Mouse (Mus musculus) urinary bladder, adult 18-20 months (tissue): ENCODE measurements around the gene Tpsg1.

Experiments
- DNase-seq, 2 experiments: peaks; one replicate each; pipeline ENCODE4 v3.0.0; 2022; ENCODE audit warnings: low spot score in 2 of 2, mixed read lengths in 2 of 2

The Tpsg1 gene

GRCm38 (mm10) chr17:25407352-25407751 is 38.3 kb downstream of the Tpsg1 start:
- no peak for DNase-seq

- no peak for DNase-seq
These were observed 39.4 kb downstream of the Tpsg1 start for GRCm38 (mm10) chr17:25408302-25408999.

- no peak for DNase-seq
These were observed 40.5 kb downstream of the Tpsg1 start for GRCm38 (mm10) chr17:25409621-25410020.

DNA sequence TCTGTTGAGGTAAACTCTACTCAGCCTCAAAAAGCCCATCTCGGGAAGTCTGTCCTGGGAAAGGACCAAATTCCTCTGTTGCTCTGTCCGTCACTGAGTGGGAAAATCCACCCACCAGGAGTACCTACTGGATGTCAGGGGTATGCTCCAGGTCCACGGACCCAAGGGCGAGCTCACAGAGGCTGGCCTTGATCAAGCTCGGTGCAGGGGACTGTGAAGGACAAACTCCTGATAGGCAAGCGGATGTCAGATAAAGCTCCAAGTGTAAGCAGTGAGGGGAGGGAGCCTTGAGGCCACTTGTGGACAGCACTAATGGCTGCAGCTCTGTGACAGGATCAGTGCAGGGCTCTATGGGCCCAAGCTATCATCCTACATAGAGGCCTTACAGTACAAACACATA is 41.1 kb downstream of the Tpsg1 start:
- DNase-seq: no peak

DNA sequence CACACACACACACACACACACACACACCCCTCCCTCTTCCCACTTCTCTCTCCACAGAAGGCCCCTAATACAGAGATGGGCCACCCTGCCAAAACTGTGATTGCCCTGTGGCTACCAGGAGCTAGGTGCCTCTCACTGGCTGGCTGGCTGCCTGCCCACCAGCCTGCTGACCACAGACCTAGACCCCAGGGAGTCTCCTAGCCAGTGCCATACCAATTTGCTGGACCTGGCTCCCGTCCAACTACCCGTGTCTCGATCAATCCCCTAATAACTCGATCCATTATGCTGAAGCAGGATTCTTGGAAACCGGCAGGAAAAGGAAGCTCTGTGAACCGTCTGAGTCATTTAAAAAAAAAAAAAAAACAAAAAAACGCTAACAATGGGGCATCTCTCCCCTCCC is 41.7 kb downstream of the Tpsg1 start:
- DNase-seq: no peak

- DNase-seq: no peak
These were observed 42.2 kb downstream of the Tpsg1 start for GRCm38 (mm10) chr17:25411251-25411650.

- DNase-seq: no peak
These were observed 45.1 kb downstream of the Tpsg1 start for GRCm38 (mm10) chr17:25414209-25414608.

DNA sequence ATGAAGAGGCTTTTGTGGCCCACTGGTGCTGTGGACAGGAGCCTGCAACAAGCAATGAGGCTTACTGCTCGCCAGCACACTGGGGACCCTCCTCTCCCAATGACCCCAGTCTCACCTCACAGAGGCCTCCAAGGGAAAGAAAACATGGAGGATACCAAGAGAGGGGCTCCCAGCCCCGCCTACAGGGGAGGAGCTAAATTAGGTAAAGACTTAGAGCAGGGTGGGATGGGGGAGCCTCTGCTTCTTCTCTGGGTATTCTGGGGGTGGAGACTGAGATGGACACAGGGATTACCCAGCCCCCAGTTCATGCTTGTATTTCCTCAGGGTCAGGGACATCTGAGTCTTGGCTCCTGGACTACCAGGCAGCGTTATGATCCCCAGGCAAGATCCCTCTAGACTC is 45.8 kb downstream of the Tpsg1 start:
- no peak for DNase-seq

DNA sequence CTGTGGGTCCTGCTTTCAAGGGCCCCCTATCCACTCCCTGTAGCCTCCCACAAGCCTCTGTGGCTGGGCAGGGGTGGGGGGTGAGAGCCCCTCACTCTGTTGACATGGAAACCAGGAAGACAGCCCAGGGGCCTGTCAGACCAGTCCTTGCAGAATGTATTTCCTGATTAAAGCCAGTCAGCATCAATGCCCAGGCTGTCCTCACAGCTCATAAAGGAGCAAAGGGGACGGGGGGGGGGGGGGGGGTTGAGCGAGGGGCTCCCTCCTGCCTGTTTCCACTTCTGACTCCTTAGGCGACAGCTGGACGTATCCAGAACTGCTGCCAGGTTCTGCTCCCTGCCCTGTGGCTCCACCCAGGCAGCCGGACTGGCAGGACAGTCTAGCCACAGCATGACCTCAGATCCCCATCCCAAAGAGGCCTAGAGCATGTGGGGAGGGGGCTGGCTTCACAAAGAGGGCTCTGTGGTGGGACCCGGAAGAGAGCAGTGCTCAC is 46.4 kb downstream of the Tpsg1 start:
- no peak for DNase-seq

- DNase-seq: no peak
These were observed 47.1 kb downstream of the Tpsg1 start for GRCm38 (mm10) chr17:25416219-25416618.

DNA sequence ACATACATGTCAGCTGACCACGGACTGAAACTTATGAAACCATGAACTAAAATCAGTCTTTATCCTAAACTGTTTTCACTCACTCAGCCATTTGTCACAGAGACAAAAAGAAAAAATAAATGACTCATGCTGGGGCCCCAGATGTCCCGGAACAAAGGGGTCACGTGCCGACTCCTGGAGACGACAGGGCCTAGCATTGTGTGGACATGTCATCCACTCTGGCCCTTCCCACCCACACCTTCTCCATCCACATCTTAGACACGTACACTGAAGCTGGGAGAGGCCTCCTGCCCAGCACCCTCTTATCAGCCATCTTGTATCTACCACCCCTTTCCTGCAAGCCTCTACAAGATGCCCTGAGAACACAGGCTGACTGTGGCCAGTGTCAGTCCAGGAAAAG is 48.9 kb downstream of the Tpsg1 start:
- peak in 1 of 2 experiments; percentile 63 for DNase-seq

- no peak for DNase-seq
These were observed 49.9 kb downstream of the Tpsg1 start for GRCm38 (mm10) chr17:25418926-25419325.

DNA sequence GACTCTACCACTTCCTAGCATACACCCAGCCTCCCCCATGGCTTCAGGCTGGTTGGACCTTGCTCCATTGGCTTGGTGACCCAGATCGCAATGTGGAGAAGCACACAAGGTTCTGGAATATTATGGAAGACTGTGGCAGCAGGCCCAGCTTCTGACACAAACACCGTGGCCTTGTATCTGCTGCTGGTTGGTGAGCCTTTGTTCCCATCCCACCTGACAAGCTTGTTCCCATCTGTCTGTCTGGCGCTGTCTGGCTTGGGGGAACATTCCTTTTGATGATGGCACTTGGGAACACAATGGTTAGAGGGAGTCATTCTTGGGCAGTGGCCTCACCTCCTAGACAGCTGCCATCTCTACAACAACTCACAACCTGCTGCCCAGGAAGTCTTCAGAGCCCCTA is 51.9 kb downstream of the Tpsg1 start:
- no peak for DNase-seq
